Mouse (Mus musculus) induced T-regulatory cell, adult 2 months (primary cell): Measurements from ENCODE around the gene Kdelr1.

Experiments
- DNase-seq: peaks from one replicate; pipeline ENCODE4 v3.0.0-alpha.2; 2012; ENCODE audit warnings: low read depth

Gene Kdelr1

GRCm38 (mm10) chr7:45917004-45917704, 44.6 kb downstream of the Kdelr1 start:
- peak; percentile 42 for DNase-seq

- no peak for DNase-seq
Observed at GRCm38 (mm10) chr7:45917926-45918325, 45.4 kb downstream of the Kdelr1 start.

- DNase-seq, result peak; percentile 63
Observed at GRCm38 (mm10) chr7:45919083-45919671, 46.6 kb downstream of the Kdelr1 start.

- peak; percentile 53 for DNase-seq
Observed at GRCm38 (mm10) chr7:45919761-45920160, 47.2 kb downstream of the Kdelr1 start.

GRCm38 (mm10) chr7:45920583-45921241, 48.1 kb downstream of the Kdelr1 start:
- peak; percentile 69 for DNase-seq

GRCm38 (mm10) chr7:45921242-45921621, 48.7 kb downstream of the Kdelr1 start, which contains the start of gene Emp3:
TSS of gene Emp3 (minus strand) at chr7:45921404.
- peak; percentile 85 for DNase-seq

GRCm38 (mm10) chr7:45921950-45922600, 49.5 kb downstream of the Kdelr1 start:
- no peak for DNase-seq

GRCm38 (mm10) chr7:45922928-45923761, 50.6 kb downstream of the Kdelr1 start:
- DNase-seq, result peak; percentile 99

- peak; percentile 68 for DNase-seq
Observed at GRCm38 (mm10) chr7:45923762-45924428, 51.3 kb downstream of the Kdelr1 start, which contains the start of gene Ccdc114. TSS of gene Ccdc114 (plus strand) at chr7:45924072.

- DNase-seq, result peak; percentile 59
Observed at GRCm38 (mm10) chr7:45924429-45924816, 51.9 kb downstream of the Kdelr1 start.

GRCm38 (mm10) chr7:45928626-45929295, 56.2 kb downstream of the Kdelr1 start:
- no peak for DNase-seq

- peak; percentile 35 for DNase-seq
Observed at GRCm38 (mm10) chr7:45929688-45930087, 57.1 kb downstream of the Kdelr1 start.
